Mouse (Mus musculus): ENCODE measurements around the gene Klk13. TPM values are rescaled to one million over a fixed set of nuclear protein-coding genes. Genes with fewer than 3 reads are reported as not detected.
"Not testable (repeated sequence)": the region's sequence is repeated elsewhere in the genome, so short reads cannot be mapped to it uniquely, and the experiment has no call there.

Klk13 gene
- 0.24 and 0.31 TPM in 2 replicates for polyA plus RNA-seq (2016; fragmentation: Nextera tagmentation; extraction: Ambion mirVana)

GRCm38 (mm10) chr7:43712267-43712666 lies at the start of gene Klk13:
Klk13 (plus strand) TSS chr7:43712567.
- Histone ChIP-seq H3K4me1 (replicated peaks) (peaks cover 14% of the 10 kb centered on the region), H3K9me3 (no peaks in the 10 kb centered on the region), H3K4me3 (peak within 1 kb of the TSS; percentile 34), H3K27ac (no peak within 1 kb of the TSS), H3K36me3 (no peaks in the 10 kb centered on the region), H3K27me3 (ENCODE audit: insufficient read depth, poor library complexity, severe bottlenecking) (peaks cover 9% of the 10 kb centered on the region; the same call in 1 of the 2 replicates)
- 71% methylated on average over 4 of the region's 4 CpGs for WGBS
- DNase-seq (ENCODE audit: low spot score), result no peak

- WGBS, result 85% methylated on average over 1 of the region's 1 CpGs
- Histone ChIP-seq H3K4me1 (replicated peaks) (no peaks in the 10 kb centered on the region), H3K36me3 (no peaks in the 10 kb centered on the region), H3K4me3 (no peak overlapping the region), H3K27me3 (ENCODE audit: insufficient read depth, poor library complexity, severe bottlenecking) (no peaks in the 10 kb centered on the region), H3K9me3 (no peaks in the 10 kb centered on the region), H3K27ac (no peak overlapping the region)
- DNase-seq (ENCODE audit: low spot score), result no peak
Measured at GRCm38 (mm10) chr7:43662804-43663203, 49.6 kb upstream of the Klk13 start.

GRCm38 (mm10) chr7:43667221-43667620 lies 45.1 kb upstream of the Klk13 start:
- WGBS, result 84% methylated on average over 4 of the region's 4 CpGs

GRCm38 (mm10) chr7:43668582-43668981 lies 43.8 kb upstream of the Klk13 start:
- Histone ChIP-seq H3K9me3 (no peaks in the 10 kb centered on the region), H3K27me3 (ENCODE audit: insufficient read depth, poor library complexity, severe bottlenecking) (no peaks in the 10 kb centered on the region), H3K27ac (no peak overlapping the region), H3K4me1 (replicated peaks) (peaks cover 13% of the 10 kb centered on the region), H3K4me3 (no peak overlapping the region), H3K36me3 (no peaks in the 10 kb centered on the region)
- peak; percentile 14 for DNase-seq (ENCODE audit: low spot score)
- WGBS, result 21% methylated on average over 3 of the region's 3 CpGs

More at GRCm38 (mm10) chr7:43667221-43667620, 45.1 kb upstream of the Klk13 start:
- H3K4me1 ChIP-seq (replicated peaks); H3K36me3 ChIP-seq; DNase-seq (ENCODE audit: low spot score); H3K9me3 ChIP-seq; H3K27me3 ChIP-seq (ENCODE audit: insufficient read depth, poor library complexity, severe bottlenecking); H3K4me3 ChIP-seq; H3K27ac ChIP-seq: not testable (repeated sequence)

- Histone ChIP-seq H3K9me3 (peaks cover 5% of the 10 kb centered on the region; the same call in 1 of the 2 replicates), H3K27ac (peak overlapping the region; percentile 90), H3K27me3 (ENCODE audit: insufficient read depth, poor library complexity, severe bottlenecking) (no peaks in the 10 kb centered on the region), H3K4me3 (peak overlapping the region; percentile 75), H3K36me3 (peaks cover 20% of the 10 kb centered on the region), H3K4me1 (replicated peaks) (peaks cover 13% of the 10 kb centered on the region)
- no peak for DNase-seq (ENCODE audit: low spot score)
- WGBS, result 67% methylated on average over 11 of the region's 11 CpGs
Measured at GRCm38 (mm10) chr7:43671064-43671808, 41.1 kb upstream of the Klk13 start.

- under 1% methylated on average over 26 of the region's 26 CpGs for WGBS
- Histone ChIP-seq H3K36me3 (peaks cover 28% of the 10 kb centered on the region), H3K9me3 (peaks cover 11% of the 10 kb centered on the region; the same call in 1 of the 2 replicates), H3K4me3 (peak within 1 kb of the TSS; percentile 75), H3K27me3 (ENCODE audit: insufficient read depth, poor library complexity, severe bottlenecking) (no peaks in the 10 kb centered on the region), H3K4me1 (replicated peaks) (peaks cover 13% of the 10 kb centered on the region), H3K27ac (peak within 1 kb of the TSS; percentile 90)
- peak; percentile 82 for DNase-seq (ENCODE audit: low spot score)
Measured at GRCm38 (mm10) chr7:43671809-43672580, 40.4 kb upstream of the Klk13 start, which contains the start of gene Ctu1. Ctu1 (plus strand) TSS chr7:43672016.

- Histone ChIP-seq H3K9me3 (peaks cover 18% of the 10 kb centered on the region; the same call in 1 of the 2 replicates), H3K4me3 (peak overlapping the region; percentile 75), H3K27me3 (ENCODE audit: insufficient read depth, poor library complexity, severe bottlenecking) (no peaks in the 10 kb centered on the region)
Measured at GRCm38 (mm10) chr7:43672581-43673260, 39.6 kb upstream of the Klk13 start.

GRCm38 (mm10) chr7:43675091-43675490 lies 37.3 kb upstream of the Klk13 start:
- H3K4me3 ChIP-seq, result no peak overlapping the region
- WGBS, result 91% methylated on average over 32 of the region's 32 CpGs
- H3K4me1 ChIP-seq (replicated peaks), result peaks cover 13% of the 10 kb centered on the region
- no peaks in the 10 kb centered on the region for H3K27me3 ChIP-seq (ENCODE audit: insufficient read depth, poor library complexity, severe bottlenecking)
- H3K27ac ChIP-seq, result no peak overlapping the region
- DNase-seq (ENCODE audit: low spot score), result no peak
- peaks cover 23% of the 10 kb centered on the region; the same call in 1 of the 2 replicates for H3K9me3 ChIP-seq
- peaks cover 44% of the 10 kb centered on the region for H3K36me3 ChIP-seq

More at GRCm38 (mm10) chr7:43672581-43673260, 39.6 kb upstream of the Klk13 start:
- peaks cover 35% of the 10 kb centered on the region for H3K36me3 ChIP-seq
- H3K4me1 ChIP-seq (replicated peaks), result peaks cover 13% of the 10 kb centered on the region
- H3K27ac ChIP-seq, result peak overlapping the region; percentile 90
- DNase-seq (ENCODE audit: low spot score), result peak; percentile 24
- 20% methylated on average over 10 of the region's 10 CpGs for WGBS

GRCm38 (mm10) chr7:43678517-43678916 lies 33.9 kb upstream of the Klk13 start:
- H3K36me3 ChIP-seq, result peaks cover 44% of the 10 kb centered on the region
- H3K4me3 ChIP-seq, result no peak overlapping the region
- H3K4me1 ChIP-seq (replicated peaks), result no peaks in the 10 kb centered on the region
- no peaks in the 10 kb centered on the region for H3K27me3 ChIP-seq (ENCODE audit: insufficient read depth, poor library complexity, severe bottlenecking)
- no peak overlapping the region for H3K27ac ChIP-seq
- peak; percentile 41 for DNase-seq (ENCODE audit: low spot score)
- peaks cover 23% of the 10 kb centered on the region; the same call in 1 of the 2 replicates for H3K9me3 ChIP-seq

GRCm38 (mm10) chr7:43680960-43681359 lies 31.4 kb upstream of the Klk13 start:
- 20% methylated on average over 5 of the region's 5 CpGs for WGBS
- Histone ChIP-seq H3K4me1 (replicated peaks) (no peaks in the 10 kb centered on the region), H3K27ac (no peak overlapping the region), H3K36me3 (peaks cover 27% of the 10 kb centered on the region), H3K4me3 (no peak overlapping the region), H3K9me3 (peaks cover 18% of the 10 kb centered on the region; the same call in 1 of the 2 replicates), H3K27me3 (ENCODE audit: insufficient read depth, poor library complexity, severe bottlenecking) (no peaks in the 10 kb centered on the region)
- DNase-seq (ENCODE audit: low spot score), result peak; percentile 68

- H3K36me3 ChIP-seq, result peaks cover 11% of the 10 kb centered on the region
- not testable (repeated sequence) for H3K4me1 ChIP-seq (replicated peaks); H3K4me3 ChIP-seq; H3K9me3 ChIP-seq; H3K27me3 ChIP-seq (ENCODE audit: insufficient read depth, poor library complexity, severe bottlenecking); H3K27ac ChIP-seq; DNase-seq (ENCODE audit: low spot score)
- WGBS, result 22% methylated on average over 1 of the region's 1 CpGs
Measured at GRCm38 (mm10) chr7:43682511-43682910, 29.9 kb upstream of the Klk13 start.

- H3K27ac ChIP-seq, result no peak overlapping the region
- H3K4me1 ChIP-seq (replicated peaks), result no peaks in the 10 kb centered on the region
- no peak overlapping the region for H3K4me3 ChIP-seq
- H3K36me3 ChIP-seq, result no peaks in the 10 kb centered on the region
- H3K27me3 ChIP-seq (ENCODE audit: insufficient read depth, poor library complexity, severe bottlenecking), result no peaks in the 10 kb centered on the region
- 79% methylated on average over 7 of the region's 7 CpGs for WGBS
- H3K9me3 ChIP-seq, result peaks cover 2% of the 10 kb centered on the region; the same call in 1 of the 2 replicates
- no peak for DNase-seq (ENCODE audit: low spot score)
Measured at GRCm38 (mm10) chr7:43685088-43685487, 27.3 kb upstream of the Klk13 start.
